18 mouse cellular contexts compared by ENCODE assay signal in genomic region chr4:33243921-33244320, GRCm38 (mm10). TPM values are rescaled to one million over a fixed set of nuclear protein-coding genes. Genes with fewer than 3 reads are reported as not detected.
DNase-seq lines count a peak whose midpoint lies in the region; ATAC-seq and TF ChIP-seq lines count a peak whose summit lies in the region.
"Had no signal": no experiment of that assay in that cellular context is flagged by ENCODE, and none has a peak within 500 bp of the region (broad histone marks: within the 10 kb centered on the region; RNA-seq: fewer than 3 reads in every experiment).

No protein-coding gene starts in this region.

- peak overlapping the region; percentile 80; the same call in 1 of the 2 replicates for H3K4me3 ChIP-seq in gastrocnemius, adult 2 months
- H3K4me3 ChIP-seq in forebrain, postnatal 0 days (ENCODE audit: low read depth, low read length) = no peak overlapping the region
- H3K4me3 ChIP-seq: hindbrain, embryonic 15.5 days; limb, embryonic 12.5 days; neural tube, embryonic 15.5 days had no signal

- H3K4me2 ChIP-seq in forebrain, postnatal 0 days (ENCODE audit: low read depth) = no peak overlapping the region
- H3K4me2 ChIP-seq: hindbrain, embryonic 15.5 days; limb, embryonic 12.5 days; neural tube, embryonic 15.5 days had no signal

- H3K36me3 ChIP-seq in forebrain, postnatal 0 days (ENCODE audit: insufficient read depth) = peaks cover 29% of the 10 kb centered on the region

- TF ChIP-seq CTCF in gastrocnemius, adult 2 months (IDR thresholded peaks at IDR 0.05) = no peak
- TF ChIP-seq CTCF in forebrain, postnatal 0 days (IDR thresholded peaks at IDR 0.05; ENCODE audit: low read depth) = no peak

- 88% methylated on average over 4 of the region's 4 CpGs for WGBS in forebrain, postnatal 0 days

- peak overlapping the region; percentile 24 for H3K27ac ChIP-seq in gastrocnemius, adult 2 months
- H3K27ac ChIP-seq in forebrain, postnatal 0 days (ENCODE audit: low read depth, low read length) = no peak overlapping the region
- H3K27ac ChIP-seq: hindbrain, embryonic 15.5 days; limb, embryonic 12.5 days; macrophage; neural tube, embryonic 15.5 days had no signal

- H3K9ac ChIP-seq in forebrain, postnatal 0 days = no peak overlapping the region
- H3K9ac ChIP-seq: hindbrain, embryonic 15.5 days; limb, embryonic 12.5 days; neural tube, embryonic 15.5 days had no signal

- H3K4me1 ChIP-seq in forebrain, postnatal 0 days (ENCODE audit: insufficient read depth) = peaks cover 5% of the 10 kb centered on the region; the same call in 1 of the 2 replicates

- ATAC-seq in inflammation-experienced regulatory T-cells, adult 6 months = peak; percentile 13
- ATAC-seq in forebrain, postnatal 0 days = no peak
- ATAC-seq: forebrain, embryonic 14.5 days had no signal

- DNase-seq in gastrocnemius, adult 2 months = peak; percentile 35
- DNase-seq in gastrocnemius, postnatal 14 days = no peak
- DNase-seq in left cerebral cortex, postnatal 36 days (ENCODE audit: low spot score in 2 of 2) = peak; percentile 18 to 21
- DNase-seq in left cerebral cortex, adult 11 months (ENCODE audit: low spot score) = no peak
- peak; percentile 74 for DNase-seq in CD4-positive, CD25-positive, alpha-beta regulatory T cell, adult 2 months (ENCODE audit: low read depth, low spot score)
- no peak for DNase-seq in cerebellum, adult 9-10 months
- no peak for DNase-seq in forebrain, postnatal 0 days
- DNase-seq: adrenal gland, postnatal 10 days; cerebellum, adult 9-11 months; kidney, adult 2 months had no signal

- intact Hi-C loops in gastrocnemius, adult 2 months (cut with DNase I) = loop anchor here (10.0 kb wide), 1 partner anchor 629 kb away; the partner anchor contains the start of gene Casp8ap2
- intact Hi-C loops in gastrocnemius, postnatal 14 days (cut with DNase I; ENCODE audit: low total_unique reads) = no loop called here
- intact Hi-C loops in left cerebral cortex, postnatal 36 days (cut with DNase I) = no loop called here

- H3K27me3 ChIP-seq in forebrain, postnatal 0 days (ENCODE audit: insufficient read depth, low read length) = no peaks in the 10 kb centered on the region
- H3K27me3 ChIP-seq: hindbrain, embryonic 15.5 days; limb, embryonic 12.5 days; neural tube, embryonic 15.5 days had no signal

- H3K9me3 ChIP-seq in forebrain, postnatal 0 days (ENCODE audit: low read length) = no peaks in the 10 kb centered on the region
- H3K9me3 ChIP-seq: G1E; hindbrain, embryonic 15.5 days; limb, embryonic 12.5 days; neural tube, embryonic 15.5 days had no signal

RNA-seq across cellular contexts. Expression of gene Srsf12, which starts 35.1 kb away (rescaled TPM):
- total RNA-seq in gastrocnemius, adult 2 months (2021) = not detected
- total RNA-seq in gastrocnemius, postnatal 14 days (2021) = not detected
- total RNA-seq in left cerebral cortex, postnatal 36 days (2021) = 10 to 100 TPM; 23.6 to 26.8 TPM
- polyA plus RNA-seq in inflammation-experienced regulatory T-cells, adult 6 months (2017; shearing (Covaris generic)) = 1 to 10 TPM; 1.4 to 4.2 (median 3.5) TPM
- 47.0 and 68.4 TPM in 2 replicates for total RNA-seq in forebrain, postnatal 0 days (2014; rRNA removed)
- 22.1 and 43.3 TPM in 2 replicates for polyA plus RNA-seq in forebrain, postnatal 0 days (2015; fragmentation: Nextera tagmentation; extraction: Ambion mirVana)
- total RNA-seq: gastrocnemius, adult 18-20 months had no signal
- polyA plus RNA-seq: G1E, macrophage had no signal

RNA-seq across cellular contexts. Expression of gene Pnrc1, which starts 46.0 kb away (rescaled TPM):
- 100 to 1,000 TPM; 267 to 279 TPM for total RNA-seq in gastrocnemius, adult 2 months (2021)
- total RNA-seq in gastrocnemius, postnatal 14 days (2021) = 100 to 1,000 TPM in 1 of 2 experiments, 10 to 100 TPM in 1; 86.4 to 125 TPM
- 100 to 1,000 TPM; 141 to 143 TPM for total RNA-seq in left cerebral cortex, postnatal 36 days (2021)
- 10 to 100 TPM; 55.0 to 86.9 (median 86.3) TPM for polyA plus RNA-seq in inflammation-experienced regulatory T-cells, adult 6 months (2017; shearing (Covaris generic))
- 79.9 and 112 TPM in 2 replicates for total RNA-seq in forebrain, postnatal 0 days (2014; rRNA removed)
- polyA plus RNA-seq in forebrain, postnatal 0 days (2015; fragmentation: Nextera tagmentation; extraction: Ambion mirVana) = 55.1 and 57.1 TPM in 2 replicates

RNA-seq across cellular contexts. Expression of gene Pm20d2, which starts 54.4 kb away (rescaled TPM):
- total RNA-seq in gastrocnemius, adult 2 months (2021) = 10 to 100 TPM; 36.2 to 52.3 TPM
- 10 to 100 TPM; 29.0 to 29.6 TPM for total RNA-seq in gastrocnemius, postnatal 14 days (2021)
- 1 to 10 TPM; 5.8 to 6.1 TPM for total RNA-seq in left cerebral cortex, postnatal 36 days (2021)
- not detected for polyA plus RNA-seq in inflammation-experienced regulatory T-cells, adult 6 months (2017; shearing (Covaris generic))
- total RNA-seq in forebrain, postnatal 0 days (2014; rRNA removed) = 8.0 and 11.3 TPM in 2 replicates
- polyA plus RNA-seq in forebrain, postnatal 0 days (2015; fragmentation: Nextera tagmentation; extraction: Ambion mirVana) = 2.3 and 3.3 TPM in 2 replicates
- total RNA-seq: G1E had no signal
- polyA plus RNA-seq: G1E, macrophage had no signal

Comparison
In these comparisons a context has a peak if more than half of its experiments do, and no peak if none do; other contexts are left out.
1. DNase-seq: peak in gastrocnemius, adult 2 months (single experiment), left cerebral cortex, postnatal 36 days (2 of 2) and CD4-positive, CD25-positive, alpha-beta regulatory T cell, adult 2 months (single experiment); none in gastrocnemius, postnatal 14 days (single experiment), left cerebral cortex, adult 11 months (single experiment), cerebellum, adult 9-10 months (single experiment) and forebrain, postnatal 0 days (single experiment).
2. RNA of gene Srsf12, which starts 35.1 kb away (total RNA-seq): 47.0 to 68.4 TPM in forebrain, postnatal 0 days and 23.6 to 26.8 TPM in left cerebral cortex, postnatal 36 days; not detected in gastrocnemius, postnatal 14 days and not detected in gastrocnemius, adult 2 months; every median in the first group is over 10 times any median in the second.